Mouse (Mus musculus): ENCODE measurements around the gene Cebpe.

Cebpe gene

DNA sequence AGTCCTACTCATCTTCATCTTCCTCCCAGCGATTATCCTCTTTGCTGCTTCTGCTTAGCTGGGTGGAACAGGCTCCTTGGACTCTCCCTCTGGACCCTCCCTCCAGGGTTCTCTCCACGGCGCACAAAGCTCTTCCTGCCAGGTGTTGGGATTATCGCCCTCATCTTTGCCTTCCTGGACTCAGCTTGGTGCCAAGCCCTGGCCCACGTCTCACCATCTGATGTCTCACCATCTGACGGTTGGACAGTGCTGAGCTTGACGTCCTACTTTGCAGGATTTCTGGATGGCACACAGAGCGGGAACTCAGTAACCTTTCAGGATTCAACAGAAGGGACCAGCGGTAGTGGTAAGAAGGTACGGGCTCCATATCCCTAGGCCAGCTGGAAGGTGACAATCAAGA lies 9.7 kb upstream of the Cebpe start:
- DNase-seq (ENCODE audit: low spot score), result no peak

DNA sequence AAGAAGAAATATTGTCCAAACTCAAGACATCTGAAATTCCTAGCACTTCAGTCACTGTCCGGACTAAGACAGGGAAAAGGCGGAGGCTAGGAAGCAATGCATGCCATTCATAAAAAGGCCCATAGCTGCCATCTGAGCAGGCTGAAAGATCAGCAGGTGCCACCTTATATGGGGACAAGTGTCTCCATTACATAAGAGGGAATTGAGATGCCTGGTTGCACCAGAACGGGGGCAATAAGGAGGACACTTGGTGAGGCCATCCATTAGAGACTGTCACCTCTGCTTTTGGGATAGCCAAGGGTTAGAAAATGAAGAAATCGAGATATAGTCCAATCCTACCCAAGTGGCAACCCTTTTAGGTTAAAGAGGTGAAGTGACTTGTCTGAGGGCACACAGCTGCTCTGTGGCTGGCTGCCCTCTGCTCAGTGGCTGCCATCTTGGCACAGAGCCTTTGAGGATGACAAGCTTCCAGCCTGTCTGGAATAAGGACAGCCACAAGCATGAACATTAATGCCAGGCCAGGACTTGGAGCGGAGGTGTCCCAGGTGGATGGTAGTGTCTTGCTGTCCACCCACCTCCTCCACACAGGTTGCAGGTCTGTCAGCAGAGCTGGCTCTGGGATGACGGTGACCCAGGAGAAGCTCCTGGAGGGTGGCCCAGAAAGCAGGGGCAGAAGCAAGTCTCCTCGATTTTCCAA lies 8.8 kb upstream of the Cebpe start:
- no peak for DNase-seq (ENCODE audit: low spot score)

DNA sequence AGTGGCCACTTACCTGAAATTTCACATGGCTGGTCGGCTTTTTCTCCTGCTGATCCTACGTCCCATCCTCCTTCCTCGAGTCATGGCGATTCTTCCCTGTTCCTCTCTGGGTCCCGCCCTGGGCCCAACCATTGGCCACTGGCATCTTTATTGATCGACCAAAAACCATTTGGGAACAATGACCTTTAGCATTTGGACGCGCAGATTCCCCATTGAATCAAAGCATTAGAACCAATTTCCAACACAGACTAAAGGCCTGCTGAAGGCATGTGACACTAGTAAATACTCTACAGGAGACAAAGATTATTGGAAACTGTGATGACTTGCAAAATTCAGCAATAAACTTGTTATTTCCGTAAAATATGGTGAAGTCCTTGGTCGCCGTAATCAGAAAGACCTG lies 8.1 kb upstream of the Cebpe start:
- no peak for DNase-seq (ENCODE audit: low spot score)

DNA sequence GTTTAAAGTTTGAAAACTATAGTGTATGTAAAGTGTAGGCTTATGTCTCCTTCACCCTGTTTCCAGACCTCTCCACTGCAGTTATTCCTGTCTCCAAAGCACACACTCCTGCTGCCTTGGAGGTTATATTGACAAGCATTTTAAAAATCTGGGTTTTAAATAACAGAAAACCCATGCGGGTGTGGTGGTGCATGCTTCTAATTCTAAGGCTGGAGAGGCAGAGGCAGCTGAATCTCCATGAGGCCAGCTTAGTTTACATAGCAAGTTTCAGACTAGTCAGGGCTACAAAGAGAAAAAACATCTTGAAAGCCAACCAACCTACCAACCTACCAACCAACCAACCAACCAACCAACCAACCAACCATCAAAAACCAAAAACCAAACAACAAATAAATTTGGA lies 3.4 kb upstream of the Cebpe start:
- DNase-seq (ENCODE audit: low spot score), result no peak

DNA sequence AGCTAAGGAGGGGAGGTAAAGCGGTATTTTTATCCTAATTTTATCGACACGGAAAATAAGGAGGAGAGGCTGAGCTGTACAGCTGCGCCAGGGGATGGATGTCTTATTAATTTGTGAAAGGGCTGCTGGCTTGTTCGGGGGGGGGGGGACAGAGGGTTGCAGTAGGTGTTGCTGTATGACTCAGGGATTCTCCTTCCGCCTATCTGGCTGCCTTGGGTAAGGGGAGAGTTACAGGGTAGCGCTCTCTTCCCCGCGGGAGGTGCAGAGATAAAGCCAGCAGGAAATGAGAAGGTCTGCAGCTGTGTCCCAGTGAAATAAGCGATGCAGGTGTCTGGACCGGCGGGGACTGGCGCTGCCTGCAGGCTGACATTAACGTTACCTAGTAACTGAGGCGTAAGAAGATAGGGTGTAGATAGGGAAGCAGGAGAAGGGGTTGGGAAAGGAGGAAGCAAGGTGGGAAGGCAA lies 2.7 kb upstream of the Cebpe start:
- peak; percentile 46 for DNase-seq (ENCODE audit: low spot score)

DNA sequence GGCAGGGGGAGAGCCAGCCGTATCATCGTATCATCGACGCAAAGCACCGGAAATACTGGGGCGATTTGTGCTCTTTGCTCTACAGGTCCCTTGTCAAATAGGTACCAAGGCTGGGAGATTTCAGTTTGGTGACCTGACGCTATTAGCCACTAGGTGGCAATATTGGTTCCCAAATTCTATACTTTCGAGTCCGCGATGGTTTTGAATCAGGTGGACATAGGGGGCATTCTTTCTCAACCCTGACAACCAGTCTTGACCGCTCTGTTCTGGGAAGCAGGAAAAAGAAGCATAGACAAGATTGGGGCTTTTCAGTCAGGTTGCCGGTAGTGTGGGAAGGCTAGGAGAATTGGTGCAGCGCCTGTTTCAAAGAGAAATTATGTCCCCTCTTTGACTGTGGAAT lies 2.1 kb upstream of the Cebpe start:
- DNase-seq (ENCODE audit: low spot score), result peak; percentile 95

DNA sequence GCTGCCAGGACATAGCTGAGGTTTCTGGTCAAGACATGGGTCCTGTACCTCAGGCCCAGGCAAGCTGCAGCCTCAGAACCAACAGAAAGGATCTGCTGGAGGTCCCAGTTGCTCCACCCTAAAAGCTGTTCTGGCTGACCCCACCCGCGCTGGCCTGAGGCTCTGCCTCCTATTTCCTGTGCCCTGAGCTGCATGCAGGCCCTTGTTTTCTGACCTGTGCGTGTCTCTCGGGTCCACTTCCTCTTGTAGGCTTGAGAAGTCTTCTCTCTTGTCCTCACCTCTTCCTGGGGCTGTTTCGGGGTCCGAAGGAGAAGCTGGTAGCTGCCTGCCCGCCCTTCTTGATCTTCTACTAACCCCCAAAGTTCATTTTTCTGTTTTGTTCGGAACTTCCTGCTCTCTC lies 887 bp upstream of the Cebpe start:
- DNase-seq (ENCODE audit: low spot score), result no peak

DNA sequence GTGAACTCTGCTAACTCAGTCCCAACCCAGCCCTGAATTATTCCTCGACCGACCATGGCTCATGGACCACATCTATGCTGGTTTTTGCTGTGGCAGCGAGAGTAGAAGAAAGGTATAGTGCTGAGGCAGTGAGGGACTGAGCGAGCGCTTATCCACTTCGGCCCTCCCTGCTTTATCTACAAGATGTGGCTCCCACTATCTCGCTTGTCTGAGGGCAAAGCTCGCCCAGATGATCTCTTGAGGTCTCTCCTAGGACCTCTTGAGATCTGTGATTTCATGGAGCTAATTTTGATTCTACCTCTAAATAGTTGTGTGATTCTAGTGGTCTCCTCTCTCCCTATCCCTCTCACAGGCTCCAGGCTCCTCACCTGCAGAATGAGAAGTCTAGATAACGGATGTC lies 2.9 kb downstream of the Cebpe start:
- no peak for DNase-seq (ENCODE audit: low spot score)

DNA sequence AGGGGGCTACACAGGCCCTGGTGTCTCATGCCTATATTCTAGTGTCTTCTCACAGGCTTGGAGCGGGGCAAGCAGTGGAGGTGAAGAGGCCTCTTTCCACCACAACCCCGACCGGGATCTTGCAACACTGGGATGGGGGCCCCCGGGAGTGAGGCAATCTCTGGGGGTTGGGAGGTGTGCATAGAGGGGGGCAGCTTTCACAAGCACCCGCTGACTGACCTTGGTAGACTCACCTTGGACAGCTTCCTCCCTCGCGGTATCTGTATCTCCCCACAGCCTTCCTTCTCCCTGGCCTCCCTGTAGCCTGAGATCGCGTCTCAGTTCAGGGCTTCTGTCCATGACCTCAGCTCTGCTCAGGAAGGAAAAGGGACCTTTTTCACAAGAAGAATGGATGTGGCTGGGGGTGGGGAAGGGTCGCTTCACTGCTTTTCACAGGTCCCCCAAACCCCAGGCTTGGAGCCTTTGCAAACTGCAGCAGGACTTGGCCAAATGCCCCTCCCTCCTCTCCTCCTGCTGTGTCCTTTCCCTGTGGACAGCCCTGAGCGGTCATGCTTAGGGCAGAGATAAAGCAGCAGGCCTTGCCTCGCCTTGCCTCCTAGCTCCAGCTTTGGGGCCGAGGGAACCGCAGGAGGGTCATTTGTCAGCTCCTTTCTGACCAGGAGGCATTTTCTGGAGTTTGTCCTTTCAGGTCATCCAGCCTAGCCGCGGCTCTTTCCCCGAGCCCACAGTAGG lies 5.2 kb downstream of the Cebpe start:
- no peak for DNase-seq (ENCODE audit: low spot score)

DNA sequence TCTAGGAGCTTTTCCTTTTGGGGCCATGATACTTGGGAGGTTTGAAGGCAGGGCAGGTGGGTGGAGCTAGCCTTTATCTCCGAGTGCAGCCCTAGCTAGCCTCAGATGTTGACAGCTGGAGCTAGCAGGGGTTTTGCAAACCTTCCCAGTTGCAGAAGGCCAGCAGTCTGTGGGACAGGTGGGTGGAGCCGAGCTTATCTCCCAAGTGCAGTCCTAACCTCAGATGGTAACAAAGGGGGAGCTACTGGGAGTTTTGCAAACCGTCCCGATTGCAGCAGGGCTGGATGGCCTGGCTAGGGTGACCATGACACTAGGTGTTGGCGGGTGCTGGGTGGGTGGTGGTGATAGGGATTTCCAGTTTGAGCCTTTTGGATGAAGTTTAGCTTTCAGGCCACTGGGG lies 6.1 kb downstream of the Cebpe start:
- no peak for DNase-seq (ENCODE audit: low spot score)

DNA sequence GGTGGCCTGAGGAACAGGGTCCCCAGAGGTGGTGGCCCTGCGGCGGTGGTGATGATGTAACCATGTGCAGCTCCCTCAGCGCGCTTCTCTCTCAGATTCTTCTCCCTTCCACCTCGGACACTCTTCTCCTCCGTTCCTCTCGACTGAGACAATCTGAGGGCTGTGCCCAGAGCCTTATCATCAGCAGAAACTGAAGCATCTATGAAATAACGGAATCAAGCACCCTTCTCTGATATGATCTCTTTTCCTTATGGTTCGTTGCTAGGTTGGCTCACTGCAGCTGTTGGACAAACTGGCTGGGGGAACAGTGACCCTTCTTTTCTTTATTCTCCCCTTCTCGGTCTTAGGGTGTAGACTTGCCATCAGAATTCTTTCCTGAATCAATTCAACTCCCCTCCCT lies 8.8 kb downstream of the Cebpe start:
- DNase-seq (ENCODE audit: low spot score), result no peak

DNA sequence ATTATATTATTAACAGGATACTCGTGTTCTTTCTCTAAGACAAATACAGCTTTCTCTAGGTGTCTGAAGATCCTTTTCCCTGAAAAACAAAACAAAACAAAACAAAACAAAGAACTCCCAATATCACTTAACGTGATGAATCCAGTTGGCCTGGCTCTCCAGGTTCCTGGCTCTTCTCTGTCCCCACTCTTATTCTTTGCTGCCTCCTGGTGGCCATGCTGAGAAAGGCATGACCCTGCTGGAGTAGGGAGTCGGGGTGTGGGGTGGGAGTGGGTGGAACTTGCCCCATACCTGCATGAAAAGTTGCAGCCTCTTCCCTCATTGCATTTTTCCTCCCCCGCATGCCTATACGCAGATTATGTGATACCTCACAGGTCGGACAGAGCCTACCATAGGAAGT lies 10.7 kb downstream of the Cebpe start:
- peak; percentile 86 for DNase-seq (ENCODE audit: low spot score)

DNA sequence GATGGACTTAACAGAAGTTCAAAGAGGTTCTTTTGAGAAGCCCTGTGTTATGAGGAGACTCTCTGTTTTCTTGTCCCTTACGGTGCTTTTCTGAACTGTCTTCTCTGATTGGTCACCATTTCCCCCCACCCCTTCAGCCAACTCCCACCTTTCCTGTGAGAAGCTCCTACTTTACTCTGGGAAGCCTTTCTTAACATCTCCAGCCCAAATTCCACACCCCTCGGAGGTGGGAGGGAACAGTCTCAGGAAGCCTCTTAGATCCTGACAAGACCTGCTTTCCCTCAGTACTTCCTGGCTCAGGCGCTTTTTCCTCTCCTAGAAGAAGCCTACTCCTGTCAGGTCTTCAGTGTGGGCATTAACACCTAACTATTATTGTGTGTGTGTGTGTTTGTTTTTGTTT lies 12.4 kb downstream of the Cebpe start:
- DNase-seq (ENCODE audit: low spot score), result no peak

DNA sequence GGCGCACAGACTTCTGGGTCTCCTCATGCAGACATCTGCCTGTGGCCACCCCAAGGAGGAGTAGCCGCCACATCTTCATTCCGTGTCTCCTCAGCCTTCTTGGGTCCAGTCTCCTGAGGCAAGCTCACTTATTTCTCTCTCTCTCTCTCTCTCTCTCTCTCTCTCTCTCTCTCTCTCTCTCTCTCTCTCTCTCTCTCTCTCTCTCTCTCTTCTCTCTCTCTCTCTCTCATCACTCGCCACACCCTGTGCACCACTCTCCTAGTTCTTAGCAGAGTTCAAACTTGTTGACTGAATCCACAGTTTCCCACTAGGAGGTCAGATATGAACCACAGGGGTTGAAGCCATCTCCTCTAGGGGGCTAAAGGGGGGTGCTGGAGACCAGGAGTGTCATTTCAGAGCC lies 13.2 kb downstream of the Cebpe start, which contains the start of gene Gm29776:
Gene Gm29776, minus strand, starts transcription at position 101 of the 400 bp plus-strand sequence.
- no peak for DNase-seq (ENCODE audit: low spot score)

DNA sequence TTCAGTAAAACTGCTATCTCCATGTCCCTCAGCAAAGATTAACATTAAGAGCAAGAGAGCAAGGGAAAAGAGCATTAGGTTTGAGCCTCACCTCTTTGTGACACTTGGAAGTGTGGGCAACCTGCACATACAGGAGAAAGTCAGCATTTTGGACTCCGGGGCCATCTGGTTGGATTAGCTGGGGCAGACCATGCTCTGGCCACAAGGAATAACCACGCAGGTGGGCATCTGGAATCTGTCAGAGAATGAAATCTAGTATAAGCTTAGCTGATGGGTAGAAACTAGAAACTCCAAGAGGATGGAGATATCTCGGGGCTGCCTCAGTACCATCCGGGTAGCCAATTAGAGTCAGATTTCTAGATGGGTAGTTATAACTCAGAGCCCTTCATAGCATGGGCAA lies 15.2 kb downstream of the Cebpe start:
- DNase-seq (ENCODE audit: low spot score), result no peak

DNA sequence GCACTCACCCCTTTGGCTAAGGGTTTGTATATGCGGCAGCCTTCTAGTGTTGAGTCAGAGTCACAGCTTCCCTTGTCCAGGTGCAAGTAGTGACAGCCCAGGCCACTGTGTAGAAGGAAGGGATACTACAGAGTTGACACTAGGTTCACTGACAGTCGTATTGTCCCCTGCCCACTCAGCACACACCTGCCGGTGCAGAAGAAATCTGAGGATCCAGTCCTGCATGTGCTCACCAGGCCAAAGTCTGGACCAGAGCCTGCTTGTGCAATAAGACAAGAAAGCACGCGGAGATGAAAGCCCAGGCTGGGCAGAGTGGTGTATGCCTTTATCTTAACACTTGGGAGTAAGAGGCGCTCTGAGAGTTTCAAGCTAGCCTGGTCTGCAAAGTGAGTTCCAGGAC lies 16.9 kb downstream of the Cebpe start:
- DNase-seq (ENCODE audit: low spot score), result no peak

DNA sequence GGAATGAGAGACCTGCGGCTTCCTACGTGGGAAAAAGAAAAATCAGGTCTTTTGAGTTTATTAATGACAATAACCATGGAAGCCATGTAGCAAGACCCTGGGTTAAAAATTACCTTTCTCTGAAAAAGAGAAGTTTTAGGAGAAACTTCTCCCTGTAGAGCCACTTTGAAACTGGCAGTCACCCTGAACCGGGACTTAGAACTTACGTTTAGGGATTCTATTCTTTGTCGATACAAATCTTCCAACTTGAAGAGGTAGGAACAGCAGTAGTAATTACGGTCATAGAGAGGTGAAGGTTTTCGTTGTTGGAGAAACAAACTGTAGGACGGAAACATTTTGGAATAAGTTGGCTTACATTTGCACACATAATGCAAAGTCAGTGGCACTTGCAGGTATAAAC lies 24.7 kb downstream of the Cebpe start:
- no peak for DNase-seq (ENCODE audit: low spot score)

DNA sequence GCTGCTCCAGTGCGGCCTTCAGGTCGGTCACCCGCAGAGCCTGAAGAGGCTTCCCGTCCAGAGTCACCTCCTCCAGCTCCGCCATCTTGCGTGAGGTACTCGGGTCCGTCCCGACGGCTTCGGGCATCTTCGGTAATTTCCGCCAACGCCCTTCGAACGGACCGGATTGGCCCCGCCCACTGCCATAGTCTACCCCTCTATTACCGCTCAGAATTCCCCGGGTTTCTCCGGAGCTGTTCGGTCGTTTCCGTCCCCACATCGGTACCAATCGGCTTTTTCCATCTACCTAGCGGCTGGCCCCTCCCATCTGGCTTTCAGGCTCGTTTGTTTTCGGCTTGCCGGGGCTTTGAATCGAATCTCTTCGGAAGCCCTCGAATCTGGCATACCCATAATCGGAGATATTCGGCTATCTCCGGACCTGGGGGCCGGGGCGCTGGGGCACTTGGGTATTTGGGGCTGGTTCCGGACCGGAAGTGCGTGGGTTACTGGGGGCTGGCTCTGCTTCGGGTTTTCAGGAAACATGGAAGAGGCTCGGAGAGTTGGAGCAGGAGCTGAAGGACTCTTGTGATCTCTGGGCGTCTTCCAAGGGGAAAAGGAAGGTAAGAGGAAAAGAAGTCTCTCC lies 25.3 kb downstream of the Cebpe start, which contains the start of gene Acin1:
Gene Acin1, minus strand, starts transcription at position 410 of the 622 bp plus-strand sequence.
- peak; percentile 100 for DNase-seq (ENCODE audit: low spot score)

DNA sequence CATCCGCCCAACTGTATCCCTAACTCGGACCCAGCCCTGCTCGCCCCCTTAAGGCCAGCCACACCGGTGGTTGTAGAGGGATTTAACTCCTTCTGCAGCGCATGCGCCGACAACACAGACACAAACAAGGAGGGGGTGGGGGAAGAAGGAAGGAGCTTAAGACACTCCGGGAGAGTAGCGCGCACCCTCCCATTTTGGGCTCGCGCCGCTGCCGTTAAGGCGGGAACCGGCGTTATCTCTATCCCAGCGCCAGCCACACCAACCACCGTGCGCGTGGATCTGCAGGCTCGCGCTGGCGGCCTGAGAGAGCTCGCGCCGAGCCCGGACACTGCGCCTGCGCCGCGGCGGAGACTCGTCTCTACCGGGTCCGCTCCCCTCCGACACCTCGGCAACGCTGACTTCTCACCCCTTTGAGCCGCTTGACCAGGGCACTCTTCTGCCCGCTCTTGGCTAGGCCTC lies 25.9 kb downstream of the Cebpe start, which contains the start of gene 1700123O20Rik:
Gene 1700123O20Rik, plus strand, starts transcription at position 154 of the 459 bp plus-strand sequence.
- peak; percentile 88 for DNase-seq (ENCODE audit: low spot score)

DNA sequence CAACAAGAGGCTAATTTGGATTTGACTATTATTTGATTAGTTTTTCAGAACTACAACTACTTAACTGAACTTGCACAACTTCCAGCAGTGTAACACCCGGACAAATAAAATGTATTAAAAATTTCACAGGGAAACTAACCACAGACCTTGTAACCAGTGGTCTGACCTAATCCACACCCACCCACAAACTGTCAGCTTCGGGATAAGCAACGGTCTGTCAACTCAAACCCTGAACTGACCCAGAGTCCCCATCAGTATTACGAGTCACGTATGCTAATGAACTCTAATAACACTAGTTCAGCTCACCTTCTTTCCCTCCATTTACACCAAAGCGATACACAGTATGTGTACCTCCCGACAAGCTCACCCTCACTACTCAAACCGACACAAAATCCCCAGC lies 26.5 kb downstream of the Cebpe start:
- DNase-seq (ENCODE audit: low spot score), result no peak

DNA sequence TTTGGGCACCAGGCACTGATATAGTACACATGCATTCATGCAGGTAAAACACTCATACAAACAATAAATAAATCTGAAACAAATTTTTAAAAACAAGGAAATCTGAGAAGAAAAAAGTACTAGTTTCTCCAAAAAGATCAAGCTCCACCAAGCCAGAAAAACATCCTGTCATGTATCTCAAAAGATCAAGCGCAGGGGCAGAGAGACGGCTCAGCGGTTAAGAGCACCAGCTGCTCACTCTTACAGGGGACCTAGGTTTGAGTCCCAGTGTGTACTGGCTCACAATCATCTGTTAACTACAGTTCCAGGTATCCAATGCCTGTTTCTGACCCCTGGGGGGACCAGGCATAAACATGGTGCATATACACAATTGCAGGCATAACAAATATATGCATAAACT lies 29.6 kb downstream of the Cebpe start:
- DNase-seq (ENCODE audit: low spot score), result no peak

DNA sequence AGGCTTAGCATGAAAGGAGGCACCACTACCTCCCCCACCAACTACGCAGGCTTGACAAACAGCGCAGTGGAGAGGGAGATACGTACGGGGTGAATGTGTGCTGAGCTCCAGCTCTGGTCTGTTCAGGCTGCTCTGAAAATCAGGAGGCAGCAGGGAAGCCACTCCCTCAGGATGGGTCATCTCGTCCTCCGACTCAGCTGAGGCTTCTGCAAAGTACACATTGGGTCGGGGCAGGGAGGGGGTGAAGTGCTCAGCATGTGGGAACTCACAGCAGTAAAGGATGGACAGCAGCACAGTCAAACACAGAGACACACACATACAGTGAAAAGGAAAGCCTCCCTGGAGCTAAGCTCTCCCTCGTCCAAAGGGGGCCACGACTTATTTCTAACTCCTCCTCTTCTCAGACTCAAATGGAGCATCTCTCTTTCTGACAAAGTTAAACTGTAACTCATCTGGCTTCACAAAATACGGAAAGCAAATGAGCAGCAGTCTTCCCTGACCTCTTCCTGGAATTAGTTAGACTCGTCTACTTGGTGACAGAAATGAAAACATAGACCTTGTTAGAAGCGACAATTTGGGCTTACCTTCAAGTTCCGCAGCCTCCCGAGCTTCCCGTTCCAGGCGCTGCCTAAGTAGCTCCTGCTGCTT lies 33.2 kb downstream of the Cebpe start:
- DNase-seq (ENCODE audit: low spot score), result no peak
